In genomic region chr2:131501886-131502285, GRCm38 (mm10) we compare ENCODE assay signal across 13 mouse cellular contexts. TPM values are rescaled to one million over a fixed set of nuclear protein-coding genes. Genes with fewer than 3 reads are reported as not detected.
DNase-seq lines count a peak whose midpoint lies in the region; ATAC-seq and TF ChIP-seq lines count a peak whose summit lies in the region.
"Had no signal": no experiment of that assay in that cellular context is flagged by ENCODE, and none has a peak within 500 bp of the region (broad histone marks: within the 10 kb centered on the region; RNA-seq: fewer than 3 reads in every experiment).

No protein-coding gene starts in this region.

- H3K9ac ChIP-seq in forebrain, embryonic 12.5 days = no peak overlapping the region
- H3K9ac ChIP-seq in midbrain, postnatal 0 days (replicated peaks; ENCODE audit: low read length, poor library complexity, severe bottlenecking) = no peak overlapping the region
- no peak overlapping the region for H3K9ac ChIP-seq in kidney, embryonic 14.5 days (ENCODE audit: low read depth, low read length)
- H3K9ac ChIP-seq: embryonic facial prominence, embryonic 15.5 days had no signal

- no peak for ATAC-seq in megakaryocyte, adult 5-6 weeks (ENCODE audit: poor library complexity, severe bottlenecking)
- ATAC-seq in forebrain, embryonic 12.5 days (ENCODE audit: low FRiP score) = peak; percentile 22; the same call in 1 of the 2 replicates
- peak; percentile 18 for ATAC-seq in inflammation-experienced regulatory T-cells, adult 6 months
- peak; percentile 63 for ATAC-seq in midbrain, postnatal 0 days (ENCODE audit: low FRiP score)
- ATAC-seq in kidney, embryonic 14.5 days (ENCODE audit: low FRiP score, low TSS enrichment) = no peak

- no peaks in the 10 kb centered on the region for H3K9me3 ChIP-seq in megakaryocyte, embryonic 14.5 days
- no peaks in the 10 kb centered on the region for H3K9me3 ChIP-seq in forebrain, embryonic 12.5 days
- H3K9me3 ChIP-seq in midbrain, postnatal 0 days (ENCODE audit: low read length) = no peaks in the 10 kb centered on the region
- H3K9me3 ChIP-seq in kidney, embryonic 14.5 days (ENCODE audit: control insufficient read depth, low read length) = no peaks in the 10 kb centered on the region
- H3K9me3 ChIP-seq: embryonic facial prominence, embryonic 15.5 days had no signal

- peak overlapping the region; percentile 65 for H3K27ac ChIP-seq in forebrain, embryonic 12.5 days
- H3K27ac ChIP-seq in midbrain, postnatal 0 days (ENCODE audit: low read depth, low read length) = peak overlapping the region; percentile 44; the same call in 1 of the 2 replicates
- no peak overlapping the region for H3K27ac ChIP-seq in kidney, embryonic 14.5 days (ENCODE audit: low read depth, low read length)
- H3K27ac ChIP-seq: embryonic facial prominence, embryonic 15.5 days had no signal

- WGBS in forebrain, embryonic 12.5 days = 47% methylated on average over 5 of the region's 5 CpGs
- WGBS in midbrain, postnatal 0 days = 58% methylated on average over 5 of the region's 5 CpGs
- 64% methylated on average over 5 of the region's 5 CpGs for WGBS in kidney, embryonic 14.5 days

- DNase-seq in midbrain, postnatal 0 days (ENCODE audit: low spot score) = peak; percentile 50
- no peak for DNase-seq in ovary, postnatal 14 days (ENCODE audit: low spot score)
- no peak for DNase-seq in thymus, postnatal 10 days (ENCODE audit: low spot score in 2 of 2)
- DNase-seq: cerebellum, adult 11 months; gastrocnemius, postnatal 14 days; lung, postnatal 14 days; thymus, postnatal 25 days had no signal

- peaks cover 100% of the 10 kb centered on the region for H3K4me1 ChIP-seq in megakaryocyte, embryonic 14.5 days
- H3K4me1 ChIP-seq in forebrain, embryonic 12.5 days = peaks cover 33% of the 10 kb centered on the region
- 0 out of 2 replicates have a peak, but pooled peaks cover 7% of the 10 kb centered on the region for H3K4me1 ChIP-seq in midbrain, postnatal 0 days (ENCODE audit: insufficient read depth, low read length)
- peaks cover 5% of the 10 kb centered on the region; the same call in 1 of the 2 replicates for H3K4me1 ChIP-seq in kidney, embryonic 14.5 days (ENCODE audit: control insufficient read depth, insufficient read depth, low read length)

- H3K36me3 ChIP-seq in megakaryocyte, embryonic 14.5 days (replicated peaks; ENCODE audit: low read length) = peaks cover 96% of the 10 kb centered on the region
- H3K36me3 ChIP-seq in forebrain, embryonic 12.5 days (replicated peaks) = no peaks in the 10 kb centered on the region
- no peaks in the 10 kb centered on the region for H3K36me3 ChIP-seq in midbrain, postnatal 0 days (ENCODE audit: insufficient read depth, low read length)
- H3K36me3 ChIP-seq in kidney, embryonic 14.5 days (ENCODE audit: control insufficient read depth, insufficient read depth, low read length) = no peaks in the 10 kb centered on the region
- H3K36me3 ChIP-seq: embryonic facial prominence, embryonic 15.5 days had no signal

- peak overlapping the region; percentile 80 for H3K4me3 ChIP-seq in megakaryocyte, embryonic 14.5 days (replicated peaks)
- no peak overlapping the region for H3K4me3 ChIP-seq in forebrain, embryonic 12.5 days (replicated peaks)
- no peak overlapping the region for H3K4me3 ChIP-seq in midbrain, postnatal 0 days (ENCODE audit: low read depth, low read length)
- H3K4me3 ChIP-seq in kidney, embryonic 14.5 days (ENCODE audit: low read length) = no peak overlapping the region
- H3K4me3 ChIP-seq: embryonic facial prominence, embryonic 15.5 days had no signal

- TF ChIP-seq CTCF in midbrain, postnatal 0 days (IDR thresholded peaks at IDR 0.05) = no peak

- no peak overlapping the region for H3K4me2 ChIP-seq in forebrain, embryonic 12.5 days
- no peak overlapping the region for H3K4me2 ChIP-seq in midbrain, postnatal 0 days (ENCODE audit: low read depth, low read length, poor library complexity, severe bottlenecking)
- H3K4me2 ChIP-seq in kidney, embryonic 14.5 days (replicated peaks; ENCODE audit: low read depth, low read length) = no peak overlapping the region
- H3K4me2 ChIP-seq: embryonic facial prominence, embryonic 15.5 days had no signal

- H3K27me3 ChIP-seq in megakaryocyte, embryonic 14.5 days (replicated peaks) = no peaks in the 10 kb centered on the region
- H3K27me3 ChIP-seq in forebrain, embryonic 12.5 days = no peaks in the 10 kb centered on the region
- no peaks in the 10 kb centered on the region for H3K27me3 ChIP-seq in midbrain, postnatal 0 days (ENCODE audit: insufficient read depth, low read length)
- H3K27me3 ChIP-seq in kidney, embryonic 14.5 days (ENCODE audit: control insufficient read depth, insufficient read depth, low read length) = no peaks in the 10 kb centered on the region
- H3K27me3 ChIP-seq: embryonic facial prominence, embryonic 15.5 days had no signal

RNA-seq across cellular contexts. Expression of gene Smox, which starts 10.6 kb away (rescaled TPM):
- 504 and 573 TPM in 2 replicates for polyA plus RNA-seq in megakaryocyte, embryonic 14.5 days (2012; ENCODE audit: insufficient read depth, low replicate concordance)
- total RNA-seq in megakaryocyte, adult 5-6 weeks (2015) = 12.6 and 17.4 TPM in 2 replicates
- total RNA-seq in megakaryocyte, adult 5-6 weeks (2017) = 12.0 and 16.1 TPM in 2 replicates
- 46.2 and 49.5 TPM in 2 replicates for polyA plus RNA-seq in forebrain, embryonic 12.5 days (2016; fragmentation: Nextera tagmentation; extraction: Ambion mirVana)
- 10 to 100 TPM in 2 of 3 experiments, 1 to 10 TPM in 1; 8.6 to 14.8 (median 12.8) TPM for polyA plus RNA-seq in inflammation-experienced regulatory T-cells, adult 6 months (2017; shearing (Covaris generic))
- 77.6 and 84.2 TPM in 2 replicates for total RNA-seq in midbrain, postnatal 0 days (2014; rRNA removed)
- 65.6 and 73.6 TPM in 2 replicates for polyA plus RNA-seq in midbrain, postnatal 0 days (2015; fragmentation: Nextera tagmentation; extraction: Ambion mirVana)
- 27.4 and 29.1 TPM in 2 replicates for polyA plus RNA-seq in kidney, embryonic 14.5 days (2014; fragmentation: Nextera tagmentation; extraction: Ambion mirVana)

Comparison
In these comparisons a context has a peak if more than half of its experiments do, and no peak if none do; other contexts are left out.
1. ATAC-seq: peak in forebrain, embryonic 12.5 days (single experiment), inflammation-experienced regulatory T-cells, adult 6 months (single experiment) and midbrain, postnatal 0 days (single experiment); none in megakaryocyte, adult 5-6 weeks (single experiment) and kidney, embryonic 14.5 days (single experiment).